Mouse (Mus musculus) gonadal fat pad, adult 2 months (tissue): ENCODE results near the gene Kcnq5. TPM values are rescaled to one million over a fixed set of nuclear protein-coding genes. Genes with fewer than 3 reads are reported as not detected.

ENCODE experiments used
- DNase-seq: peaks from one replicate; pipeline ENCODE4 v3.0.0-alpha.2; 2012; ENCODE audit warnings: low read depth
- polyA plus RNA-seq: library from polyadenylated mRNA; depleted of rRNA; stranded (reverse); fragments of >200 nt; gene quantifications from 2 replicates; pipeline ENCODE4 v1.2.3, GENCODE M21; 2012; rRNA removed

The Kcnq5 gene
- polyA plus RNA-seq: 0.33 and 0.39 TPM in 2 replicates

- no peak for DNase-seq
These were observed at the start of gene Kcnq5 for GRCm38 (mm10) chr1:21961251-21962082. Gene Kcnq5, minus strand, starts transcription at chr1:21961942.

GRCm38 (mm10) chr1:21979755-21980154 is 18.0 kb upstream of the Kcnq5 start:
- no peak for DNase-seq

GRCm38 (mm10) chr1:21979292-21979691 is 17.6 kb upstream of the Kcnq5 start:
- no peak for DNase-seq

- DNase-seq: no peak
These were observed 12.3 kb upstream of the Kcnq5 start for GRCm38 (mm10) chr1:21974040-21974439.

- no peak for DNase-seq
These were observed 5.4 kb upstream of the Kcnq5 start for GRCm38 (mm10) chr1:21967139-21967538.

GRCm38 (mm10) chr1:21962896-21963864 is 1.4 kb upstream of the Kcnq5 start:
- no peak for DNase-seq

- DNase-seq: no peak
These were observed 335 bp upstream of the Kcnq5 start for GRCm38 (mm10) chr1:21962083-21962471.

GRCm38 (mm10) chr1:21960421-21961250 is 1.1 kb downstream of the Kcnq5 start:
- no peak for DNase-seq

- no peak for DNase-seq
These were observed 2.0 kb downstream of the Kcnq5 start for GRCm38 (mm10) chr1:21959648-21960285.

- no peak for DNase-seq
These were observed 3.7 kb downstream of the Kcnq5 start for GRCm38 (mm10) chr1:21958013-21958412.

- no peak for DNase-seq
These were observed 20.9 kb downstream of the Kcnq5 start for GRCm38 (mm10) chr1:21940831-21941230.

GRCm38 (mm10) chr1:21927182-21927581 is 34.6 kb downstream of the Kcnq5 start:
- DNase-seq: no peak

GRCm38 (mm10) chr1:21923293-21923642 is 38.5 kb downstream of the Kcnq5 start:
- DNase-seq: no peak

GRCm38 (mm10) chr1:21922578-21923292 is 39.0 kb downstream of the Kcnq5 start:
- no peak for DNase-seq

- DNase-seq: no peak
These were observed 42.5 kb downstream of the Kcnq5 start for GRCm38 (mm10) chr1:21919276-21919675.

GRCm38 (mm10) chr1:21896067-21896719 is 65.5 kb downstream of the Kcnq5 start:
- DNase-seq: no peak

GRCm38 (mm10) chr1:21883747-21884146 is 78.0 kb downstream of the Kcnq5 start:
- no peak for DNase-seq

GRCm38 (mm10) chr1:21870889-21871288 is 90.9 kb downstream of the Kcnq5 start:
- DNase-seq: no peak

GRCm38 (mm10) chr1:21868484-21868883 is 93.3 kb downstream of the Kcnq5 start:
- no peak for DNase-seq

GRCm38 (mm10) chr1:21856399-21856798 is 105.3 kb downstream of the Kcnq5 start:
- DNase-seq: no peak
